Mouse (Mus musculus) central nervous system, embryonic 14 days (tissue): ENCODE results near the gene Gm14743. TPM values are rescaled to one million over a fixed set of nuclear protein-coding genes. Genes with fewer than 3 reads are reported as not detected.

ENCODE experiments used
- polyA plus RNA-seq: library from polyadenylated mRNA; depleted of rRNA; stranded (reverse); fragments of >200 nt; gene quantifications from 2 replicates; pipeline ENCODE4 v1.2.3, GENCODE M21; 2012; rRNA removed

The Gm14743 gene
- polyA plus RNA-seq, result not detected in 2 replicates

GRCm38 (mm10) chrX:78245821-78246220, at the start of gene Gm14743:
TSS of gene Gm14743 (minus strand) at chrX:78245921.

Other genes starting within 250 kb of the Gm14743 start
- 0.10 TPM in 1 of 2 replicates, not detected in the other for gene Obp1a, start 154.5 kb downstream of the Gm14743 start, polyA plus RNA-seq
- gene Gm5938, start 120.5 kb downstream of the Gm14743 start, polyA plus RNA-seq, result not detected in 2 replicates
- gene Obp1b, start 59.1 kb downstream of the Gm14743 start, polyA plus RNA-seq, result not detected in 2 replicates
- gene 4930480E11Rik, start 123.7 kb upstream of the Gm14743 start, polyA plus RNA-seq, result not detected in 2 replicates